Mouse (Mus musculus) liver, adult 2 months (tissue): ENCODE results near the gene Adad1.

Source experiments
- CTCF ChIP-seq: fragments of 200-500 bp; IDR thresholded peaks from 2 replicates; pipeline ENCODE4 v1.5.1; 2011; ENCODE audit warnings: low read depth, low read length, control low read depth
- POLR2A ChIP-seq: fragments of 200-500 bp; IDR thresholded peaks from 2 replicates; pipeline ENCODE4 v1.6.1; 2011; ENCODE audit warnings: low read length, control low read depth; ENCODE audit not compliant: insufficient read depth; ENCODE audit errors: extremely low read depth

DNA sequence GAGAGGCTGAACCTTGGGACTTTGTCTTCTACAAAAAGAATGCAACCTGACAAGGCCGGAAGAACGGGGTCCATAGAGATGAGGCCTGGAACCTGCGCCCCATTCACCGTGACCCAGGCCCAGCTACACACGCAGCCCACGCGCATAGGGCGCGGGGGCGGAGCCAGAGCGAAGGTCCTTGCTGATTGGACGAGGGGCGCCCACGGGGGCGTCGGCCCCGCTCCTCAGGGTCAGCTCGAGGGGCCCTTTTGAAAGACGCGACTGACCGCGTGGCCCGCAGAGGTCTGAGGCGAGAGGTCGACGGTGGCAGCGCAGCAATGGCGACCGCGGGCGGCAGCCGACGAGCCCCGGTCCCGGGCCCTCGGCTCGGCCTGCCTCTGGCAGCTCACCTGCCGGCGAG, at the start of gene Adad1:
- TF ChIP-seq CTCF: no peak
- TF ChIP-seq POLR2A: no peak
